Mouse (Mus musculus) adrenal gland, postnatal 36 days (tissue): ENCODE data around the gene Map3k14. TPM values are rescaled to one million over a fixed set of nuclear protein-coding genes. Genes with fewer than 3 reads are reported as not detected.

Experiments
- DNase-seq, 2 experiments: peaks; one replicate each; pipeline ENCODE4 v3.0.0; 2021; ENCODE audit warnings: mixed read lengths in 1 of 2
- total RNA-seq, 2 experiments: library from RNA; stranded (reverse); gene quantifications; 2 replicates each; pipeline ENCODE4 v1.2.3; 2021

Gene Map3k14
- total RNA-seq, 2 experiments from 2014 or later = 4.7 to 7.7 TPM

DNA sequence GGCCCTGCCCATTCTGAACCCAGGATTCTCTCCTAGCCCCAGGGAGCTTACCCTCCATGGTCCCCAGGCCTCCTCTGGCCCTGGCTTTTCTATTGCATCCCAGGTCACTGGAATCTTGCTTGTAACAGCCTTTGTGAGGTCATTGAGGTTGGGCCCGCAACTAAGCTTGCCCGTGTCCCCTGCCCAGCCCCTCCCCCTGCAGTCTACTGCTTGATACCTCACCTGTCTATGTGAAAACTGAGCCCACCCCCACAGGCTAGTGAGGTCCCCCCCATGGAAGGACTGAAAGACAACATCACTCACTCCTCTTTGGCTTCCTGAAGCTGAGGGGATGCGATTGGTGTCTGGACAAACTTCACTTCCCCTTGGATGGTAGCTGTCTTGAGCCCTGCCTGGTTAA is 58.8 kb downstream of the Map3k14 start, which contains the start of gene 1700023F06Rik:
Gene 1700023F06Rik, minus strand, starts transcription at position 101 of the 400 bp plus-strand sequence.
- DNase-seq = no peak

DNA sequence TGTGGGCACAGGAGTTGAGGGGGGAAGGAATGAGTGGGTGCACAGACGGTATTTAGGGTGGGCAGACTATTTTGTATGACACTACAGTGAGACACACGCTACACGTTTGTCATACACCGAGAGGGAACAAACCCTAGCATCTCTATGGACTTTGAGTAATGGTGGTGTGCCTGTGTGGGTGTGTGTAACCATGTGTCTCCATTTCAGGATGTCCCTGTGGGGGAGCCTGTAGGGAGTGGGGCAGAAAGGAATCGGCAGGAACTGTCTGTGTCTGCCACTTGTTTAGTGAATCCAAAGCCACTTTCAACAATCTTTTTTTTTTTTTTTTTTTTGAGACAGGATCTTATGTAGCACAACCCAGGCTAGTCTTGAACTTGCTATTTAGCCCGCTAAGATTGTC is 61.1 kb downstream of the Map3k14 start:
- DNase-seq = no peak

DNA sequence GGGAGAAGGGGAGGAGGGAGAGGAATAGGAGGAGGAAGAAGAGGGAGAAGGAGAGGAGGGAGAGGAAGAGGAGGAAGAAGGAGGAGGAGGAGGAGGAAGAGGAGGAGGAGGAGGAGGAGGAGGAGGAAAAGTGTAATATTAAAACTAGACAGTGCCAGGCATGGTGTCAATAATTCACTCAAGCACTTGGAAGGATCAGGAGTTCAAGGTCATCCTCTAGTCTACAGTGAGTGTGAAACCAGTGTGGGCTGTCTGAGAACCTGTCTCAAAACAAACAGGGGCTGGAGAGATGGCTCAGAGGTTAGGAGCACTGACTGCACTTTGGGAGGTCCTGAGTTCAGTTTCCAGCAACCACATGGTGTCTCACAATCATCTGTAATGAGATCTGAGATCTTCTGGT is 64.9 kb downstream of the Map3k14 start:
- no peak for DNase-seq

DNA sequence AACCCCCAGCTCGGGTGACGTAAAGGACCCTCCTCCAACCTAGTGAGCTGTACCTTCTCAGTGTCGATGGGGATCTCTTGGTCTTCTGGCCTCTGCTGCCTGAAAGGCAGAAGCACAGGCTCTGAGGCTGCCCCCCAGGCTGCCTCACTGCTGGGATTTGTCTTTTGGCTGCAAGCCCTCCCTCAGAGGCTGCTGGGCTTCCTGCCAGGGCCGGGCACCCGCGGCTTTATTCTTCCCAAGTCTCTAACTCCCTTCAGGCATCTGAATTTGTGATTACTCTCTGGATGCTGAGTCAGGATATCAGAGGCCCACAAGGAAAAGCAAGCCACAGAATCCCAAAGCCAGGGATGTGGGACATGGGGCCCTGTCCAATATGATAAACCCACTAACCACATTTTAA is 65.6 kb downstream of the Map3k14 start:
- DNase-seq = peak; percentile 61 to 71

DNA sequence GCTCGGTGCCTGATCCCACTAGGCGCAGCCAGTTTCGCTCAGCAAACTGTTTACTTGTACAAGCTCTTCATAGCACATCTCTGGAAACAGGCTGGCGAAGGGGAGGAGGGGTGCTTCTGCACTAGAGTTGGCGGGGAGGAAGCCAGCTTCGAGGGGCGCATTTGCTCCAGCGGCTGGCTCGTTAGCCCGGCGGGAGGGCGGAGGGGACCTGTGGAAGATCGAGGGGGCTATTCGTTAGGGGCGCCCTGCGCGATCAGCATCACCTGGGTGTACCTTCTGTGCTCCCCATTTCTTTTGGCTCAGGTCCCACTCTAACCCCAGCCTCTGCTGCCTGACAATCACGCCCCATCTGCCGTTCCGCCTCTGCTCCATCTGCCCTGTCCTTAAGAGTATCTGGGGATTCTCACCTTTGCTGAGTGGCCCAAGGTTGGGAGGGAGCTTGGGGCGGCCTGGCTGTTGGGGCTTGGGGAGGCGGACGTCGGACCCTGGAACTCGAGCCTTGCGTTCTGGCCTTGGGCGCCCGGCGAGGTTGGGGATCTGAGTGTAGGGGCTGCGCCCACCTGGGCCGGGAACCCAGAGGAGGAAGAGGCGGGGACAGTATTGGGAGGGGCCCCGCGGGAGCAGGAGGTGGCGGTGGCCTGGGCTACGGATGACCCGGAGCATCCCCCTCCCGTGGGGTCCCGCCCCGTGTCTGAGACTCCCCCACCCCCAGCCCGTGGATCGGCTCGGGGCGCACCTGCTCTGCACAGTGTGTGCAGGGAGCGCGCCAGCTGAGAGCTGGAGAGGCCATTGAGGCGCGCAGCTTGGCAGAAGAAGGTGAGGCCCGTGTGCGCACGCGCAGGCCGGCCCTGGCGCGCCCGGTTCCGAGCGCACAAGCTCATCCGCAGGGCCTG is 68.1 kb downstream of the Map3k14 start:
- peak; percentile 72 to 79 for DNase-seq

DNA sequence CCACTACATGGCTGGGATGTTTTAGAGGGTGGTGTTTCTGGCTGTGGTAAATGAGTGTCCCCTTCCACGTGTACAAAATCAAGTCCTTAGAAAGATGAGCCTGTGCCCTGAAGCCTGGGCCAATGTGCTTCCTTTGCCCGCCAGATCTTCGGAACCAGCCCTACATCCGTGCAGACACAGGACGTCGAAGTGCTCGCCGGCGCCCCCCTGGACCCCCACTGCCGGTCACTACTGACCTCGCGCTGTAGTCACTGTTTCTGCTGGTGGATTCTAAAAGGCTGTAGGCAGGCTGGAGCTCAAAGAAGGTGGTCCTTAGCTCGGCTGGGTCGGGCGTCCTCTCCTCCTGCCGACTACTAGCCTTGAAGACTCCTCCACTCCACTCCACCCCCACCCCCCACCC is 68.9 kb downstream of the Map3k14 start:
- no peak for DNase-seq

DNA sequence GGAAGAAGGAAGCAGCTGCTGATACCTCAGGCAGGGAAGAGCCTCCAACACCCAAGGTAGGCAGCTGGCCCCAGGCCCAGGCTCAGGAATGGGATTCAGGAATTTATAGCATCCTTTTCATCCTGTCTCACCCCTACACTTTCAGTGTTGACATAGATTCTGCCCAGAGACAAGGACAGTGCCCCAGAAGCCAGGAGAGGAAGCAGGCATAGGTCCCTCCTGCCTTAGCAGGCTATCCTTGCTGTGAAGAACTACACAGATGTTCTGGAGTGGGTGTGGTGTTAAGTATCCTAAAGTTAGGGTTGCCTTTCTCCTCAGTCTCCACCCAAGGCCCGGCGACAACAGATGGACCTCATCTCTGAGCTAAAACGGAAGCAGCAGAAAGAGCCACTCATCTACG is 69.9 kb downstream of the Map3k14 start:
- no peak for DNase-seq

DNA sequence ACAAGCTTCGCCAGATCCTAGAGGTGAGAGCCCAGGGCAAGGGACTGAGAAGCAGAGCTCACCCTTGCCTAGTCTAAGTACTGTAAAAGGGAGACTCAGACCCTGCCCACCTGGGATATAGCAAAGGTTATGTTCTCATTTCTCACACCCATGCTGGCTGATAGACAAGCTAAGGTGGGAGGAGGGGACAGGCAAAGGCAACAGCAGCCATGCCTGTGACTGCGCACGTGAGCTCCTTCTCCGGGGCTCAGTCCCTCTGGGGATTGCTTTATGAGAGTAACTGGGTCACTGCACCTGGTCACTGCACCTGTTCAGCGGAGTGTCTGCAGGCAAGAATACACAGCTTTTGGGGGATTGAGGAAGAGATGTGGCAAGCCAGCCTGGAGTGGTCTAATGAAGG is 71.6 kb downstream of the Map3k14 start:
- DNase-seq = no peak

DNA sequence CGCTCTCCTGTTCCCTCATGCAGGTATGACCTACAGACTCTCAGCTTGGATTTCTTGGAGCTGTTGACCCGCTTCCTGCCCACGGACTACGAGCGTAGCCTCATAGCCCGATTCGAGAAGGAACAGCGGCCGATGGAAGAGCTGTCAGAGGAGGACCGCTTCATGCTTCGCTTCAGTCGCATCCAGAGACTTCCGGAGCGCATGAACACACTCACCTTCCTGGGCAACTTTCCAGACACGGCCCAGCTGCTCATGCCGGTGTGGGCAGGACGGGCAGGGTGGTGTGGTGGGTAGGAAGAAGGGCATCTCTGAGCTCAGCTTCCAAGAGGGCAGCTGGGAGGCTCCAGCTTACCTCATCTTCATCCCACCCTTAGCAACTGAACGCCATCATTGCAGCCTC is 72.0 kb downstream of the Map3k14 start:
- no peak for DNase-seq

DNA sequence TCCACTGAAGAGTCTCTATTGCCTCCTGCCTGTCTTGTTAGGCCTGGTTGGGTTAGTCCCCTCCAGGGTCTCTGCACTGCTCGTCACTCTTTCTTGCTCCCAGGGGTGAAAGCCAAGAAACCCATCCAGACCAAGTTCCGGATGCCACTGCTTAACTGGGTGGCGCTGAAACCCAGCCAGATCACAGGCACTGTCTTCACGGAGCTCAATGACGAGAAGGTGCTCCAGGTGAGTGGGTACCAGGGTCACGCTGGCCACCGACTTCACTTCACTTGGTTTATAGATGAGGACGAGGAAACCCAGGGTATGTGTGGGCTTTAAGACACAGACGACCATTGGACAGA is 73.5 kb downstream of the Map3k14 start:
- DNase-seq = no peak

DNA sequence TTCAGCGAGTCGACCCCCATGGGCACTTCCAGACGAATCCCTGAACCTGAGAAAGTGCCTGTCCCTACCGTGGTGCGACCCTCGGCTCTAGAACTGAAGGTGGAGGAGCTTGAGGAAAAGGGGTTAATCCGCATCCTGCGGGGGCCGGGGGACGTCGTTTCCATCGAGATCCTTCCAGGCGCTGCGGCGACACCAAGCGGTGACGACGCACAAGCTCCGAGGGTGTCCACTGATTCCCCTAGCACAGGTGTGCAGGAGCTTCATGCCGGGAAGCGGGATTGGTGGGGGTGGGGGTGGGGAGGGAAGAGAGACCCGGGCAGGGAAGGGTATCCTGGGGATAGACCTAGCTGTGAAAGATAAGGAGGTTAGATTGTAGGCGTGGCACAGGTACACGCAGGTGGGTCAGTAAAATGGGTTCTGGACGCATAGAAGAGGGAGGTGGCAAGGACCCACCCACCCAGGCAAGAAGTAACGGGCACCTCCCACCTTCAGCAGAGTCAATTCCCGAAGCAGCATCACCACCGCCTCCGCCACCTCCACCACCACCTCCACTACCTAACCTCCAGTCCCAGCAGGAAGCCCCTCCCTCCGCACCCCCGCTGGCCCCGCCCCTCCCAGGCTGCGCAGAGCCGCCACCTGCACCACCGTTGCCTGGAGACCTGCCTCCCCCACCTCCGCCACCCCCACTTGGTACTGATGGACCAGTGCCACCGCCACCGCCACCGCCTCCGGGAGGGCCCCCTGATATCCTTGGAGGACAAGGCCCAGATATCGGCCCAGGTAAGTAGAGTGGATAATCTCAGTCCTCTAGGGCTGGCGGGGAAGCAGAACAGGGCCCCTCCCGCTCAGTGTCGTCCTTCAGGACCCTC is 74.1 kb downstream of the Map3k14 start:
- peak; percentile 22 to 49 for DNase-seq

DNA sequence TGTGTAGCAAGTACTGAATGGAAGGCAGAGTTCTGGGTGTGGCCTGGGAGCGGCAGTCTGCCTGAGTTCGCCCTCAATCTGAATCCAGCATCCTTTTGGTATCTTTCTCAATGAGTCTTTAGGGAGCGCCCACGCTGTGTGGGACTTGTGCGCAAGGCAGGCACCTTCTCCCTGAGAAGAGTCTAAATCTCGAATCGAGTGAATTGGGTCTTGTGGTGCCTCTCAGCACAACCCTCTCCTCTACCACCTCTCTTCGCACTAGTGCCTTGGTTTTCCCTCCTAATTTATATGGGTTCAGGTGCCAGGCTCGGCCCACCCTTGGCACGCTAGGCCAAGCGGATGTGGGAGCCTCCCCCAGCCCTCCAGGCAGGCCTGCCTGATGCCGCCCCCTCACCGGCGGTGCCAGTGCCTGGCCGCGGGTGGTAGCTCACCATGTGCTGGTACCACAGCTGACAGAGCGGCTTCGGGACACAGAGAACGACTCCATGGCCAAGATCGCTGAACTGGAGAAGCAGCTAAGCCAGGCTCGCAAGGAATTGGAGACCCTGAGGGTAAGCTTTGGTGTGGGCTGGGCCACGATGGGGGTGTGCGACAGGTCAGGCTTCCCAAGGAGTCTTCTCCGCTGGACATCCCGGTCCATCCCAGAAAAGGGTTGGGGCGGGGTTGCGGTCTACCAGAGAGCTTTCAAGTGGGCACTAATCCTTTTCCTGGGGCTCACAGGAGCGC is 74.9 kb downstream of the Map3k14 start:
- no peak for DNase-seq

DNA sequence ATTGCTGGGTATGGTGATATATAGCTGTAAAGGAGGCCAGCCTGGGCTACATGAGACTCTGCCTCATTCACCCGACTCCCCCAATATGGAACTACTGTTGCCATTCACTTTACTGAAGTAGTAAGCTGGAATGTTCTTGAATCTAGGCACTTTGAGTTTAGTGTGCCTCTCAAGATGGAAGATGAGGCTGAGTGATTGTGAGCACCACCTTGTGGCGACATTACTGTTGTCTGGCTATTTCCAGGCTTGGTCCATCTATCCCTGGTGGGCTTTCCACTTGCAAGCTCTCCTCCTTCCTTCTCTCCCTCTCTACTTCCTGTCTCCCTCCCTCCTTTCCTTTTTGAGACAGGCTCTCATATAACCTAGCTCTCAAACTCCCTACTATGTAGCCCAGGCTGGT is 82.4 kb downstream of the Map3k14 start:
- peak; percentile 61 to 67 for DNase-seq

DNA sequence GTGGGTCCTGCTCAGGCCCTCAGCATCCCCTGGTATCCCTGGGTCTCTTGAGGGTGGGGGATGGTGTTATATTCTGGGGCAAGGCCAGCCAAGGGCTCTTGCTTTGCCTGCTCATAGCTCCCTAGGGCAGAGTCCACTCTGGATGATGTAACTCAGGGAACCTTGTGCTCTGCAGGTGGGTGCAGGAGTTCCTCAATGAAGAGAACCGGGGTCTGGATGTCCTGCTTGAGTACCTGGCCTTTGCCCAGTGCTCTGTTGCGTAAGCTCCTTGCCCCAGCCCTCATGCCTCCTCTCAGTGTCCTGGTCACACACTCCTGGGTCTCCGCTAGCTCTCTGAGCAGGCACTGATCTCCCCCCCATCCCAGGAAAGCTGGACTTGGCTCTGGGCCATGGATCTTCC is 85.4 kb downstream of the Map3k14 start:
- DNase-seq = no peak

DNA sequence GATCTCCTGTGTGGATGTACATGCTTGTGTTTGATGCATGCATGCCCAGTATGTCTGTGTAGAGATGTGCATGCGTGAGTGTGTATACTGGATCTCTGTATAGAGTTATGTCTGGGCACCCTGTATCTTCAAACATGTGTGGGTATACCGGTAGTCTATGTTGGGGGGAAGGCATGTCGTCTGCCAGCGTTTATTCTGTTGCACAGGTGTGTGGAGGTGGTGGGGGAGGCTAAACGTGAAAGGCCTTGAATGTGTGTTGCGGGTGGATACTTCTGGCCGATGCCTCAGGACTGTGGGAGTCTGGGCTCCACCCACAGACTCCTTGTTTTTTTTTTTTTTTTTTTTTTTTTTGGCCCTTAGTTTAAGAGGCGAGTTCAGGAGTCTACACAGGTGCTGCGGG is 85.9 kb downstream of the Map3k14 start:
- DNase-seq = no peak

DNA sequence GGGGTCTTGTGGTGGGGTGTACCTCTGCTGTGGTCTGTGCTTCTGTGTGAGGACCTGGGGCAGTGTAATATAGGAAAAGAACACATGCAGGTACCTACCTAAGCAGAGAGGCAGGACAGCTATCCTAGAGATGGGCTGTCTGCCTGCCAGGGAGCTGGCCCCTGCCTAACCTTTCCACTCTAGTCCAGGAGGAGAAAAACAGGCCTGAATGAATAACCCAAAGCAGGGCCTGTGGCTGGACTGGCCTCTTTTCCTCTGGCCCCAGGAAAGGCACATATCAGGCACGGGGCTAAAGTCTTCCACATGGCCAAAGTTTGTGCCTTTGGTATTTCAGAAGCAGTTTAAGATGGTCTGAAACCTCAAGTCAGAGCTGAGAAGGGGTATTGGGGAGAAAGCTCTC is 86.8 kb downstream of the Map3k14 start:
- no peak for DNase-seq

DNA sequence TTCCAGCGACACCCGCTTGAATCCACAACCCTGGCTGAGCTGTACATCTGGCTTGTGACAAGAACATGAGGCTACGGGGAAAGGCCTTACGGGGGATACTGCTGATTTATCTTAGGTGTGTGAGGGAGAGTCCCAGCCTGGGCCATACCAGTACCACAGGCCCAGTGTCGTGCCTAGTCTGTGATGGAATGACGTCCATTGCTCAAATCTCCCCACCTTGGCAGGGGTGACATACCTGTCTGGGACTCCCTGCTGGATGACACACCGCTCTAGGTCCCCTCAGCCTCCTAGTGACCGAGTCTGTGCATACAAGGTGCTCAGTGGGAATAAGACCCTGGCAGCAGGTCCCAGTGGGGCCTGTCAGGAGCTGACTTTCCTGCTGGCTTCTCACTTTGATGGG is 88.5 kb downstream of the Map3k14 start:
- DNase-seq = no peak

DNA sequence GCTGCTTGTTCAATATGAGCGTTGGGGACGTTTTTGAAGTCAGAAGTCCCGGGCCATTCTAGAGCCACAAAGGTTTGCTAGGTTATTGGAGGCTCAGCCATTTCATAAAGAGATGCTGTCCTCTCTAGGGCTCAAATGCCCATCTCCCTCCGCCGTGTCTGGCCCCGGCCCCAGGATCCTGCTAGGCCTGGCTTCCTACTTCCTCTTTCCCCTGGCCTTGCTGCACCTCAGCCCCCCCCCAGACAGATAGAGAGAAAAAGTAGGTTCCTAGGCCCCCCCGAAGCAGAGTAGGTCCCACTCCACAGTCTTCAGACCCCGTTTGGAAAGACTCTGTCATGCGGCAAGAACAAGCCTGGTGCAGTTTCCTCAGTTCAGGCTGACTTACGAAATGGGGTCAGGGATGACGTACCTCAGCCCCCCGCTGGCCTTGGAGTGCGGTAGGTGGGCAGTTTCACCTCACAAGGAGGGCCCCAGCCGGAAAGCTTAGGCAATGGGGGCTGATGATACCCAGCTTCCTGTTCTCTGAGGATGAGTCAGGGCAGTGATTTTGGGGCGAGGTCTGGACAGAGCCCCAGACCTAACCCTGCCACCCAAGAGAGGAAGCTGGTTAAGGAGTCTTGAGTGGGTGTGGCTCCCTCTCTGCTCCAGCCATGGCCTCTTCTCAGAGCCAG is 89.3 kb downstream of the Map3k14 start:
- DNase-seq = no peak

DNA sequence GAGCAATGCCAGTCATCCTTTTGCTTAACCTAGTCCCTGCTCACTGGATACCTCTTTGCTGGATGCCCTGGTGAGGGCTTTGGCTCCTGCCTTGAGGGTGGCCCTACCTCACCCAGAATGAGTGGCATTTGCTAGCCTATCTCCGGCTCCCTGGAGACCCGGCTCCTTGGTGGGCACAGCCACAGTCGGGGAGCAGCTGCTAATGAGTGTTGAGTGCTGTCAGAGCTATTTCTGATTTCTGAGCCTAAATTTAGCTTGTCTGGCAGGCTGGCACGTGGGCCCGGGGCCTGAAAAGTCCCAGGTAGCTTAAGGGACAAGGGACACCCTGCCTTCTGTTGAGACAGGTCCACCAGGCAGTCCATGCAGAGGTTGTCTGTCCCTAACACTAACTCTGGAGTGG is 90.1 kb downstream of the Map3k14 start:
- no peak for DNase-seq

DNA sequence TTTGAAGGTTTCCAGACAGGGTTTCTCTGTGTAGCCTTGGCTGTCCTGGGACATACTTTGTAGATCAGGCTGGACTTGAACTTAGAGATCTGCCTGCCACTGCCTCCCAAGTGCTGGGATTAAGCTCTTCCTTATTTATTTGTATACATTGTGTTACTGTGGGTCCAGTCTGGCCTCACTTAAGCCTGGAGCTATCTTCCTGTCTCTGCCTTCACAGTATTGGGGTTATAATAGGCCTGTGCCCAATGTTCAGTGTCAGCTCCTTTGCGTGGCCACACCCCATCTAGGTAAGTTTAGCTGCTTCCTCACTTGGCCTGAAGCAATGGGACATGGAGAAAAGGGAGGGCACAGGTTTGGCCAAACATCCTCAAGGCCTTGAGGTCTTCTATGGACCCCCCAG is 90.8 kb downstream of the Map3k14 start:
- DNase-seq = no peak

DNA sequence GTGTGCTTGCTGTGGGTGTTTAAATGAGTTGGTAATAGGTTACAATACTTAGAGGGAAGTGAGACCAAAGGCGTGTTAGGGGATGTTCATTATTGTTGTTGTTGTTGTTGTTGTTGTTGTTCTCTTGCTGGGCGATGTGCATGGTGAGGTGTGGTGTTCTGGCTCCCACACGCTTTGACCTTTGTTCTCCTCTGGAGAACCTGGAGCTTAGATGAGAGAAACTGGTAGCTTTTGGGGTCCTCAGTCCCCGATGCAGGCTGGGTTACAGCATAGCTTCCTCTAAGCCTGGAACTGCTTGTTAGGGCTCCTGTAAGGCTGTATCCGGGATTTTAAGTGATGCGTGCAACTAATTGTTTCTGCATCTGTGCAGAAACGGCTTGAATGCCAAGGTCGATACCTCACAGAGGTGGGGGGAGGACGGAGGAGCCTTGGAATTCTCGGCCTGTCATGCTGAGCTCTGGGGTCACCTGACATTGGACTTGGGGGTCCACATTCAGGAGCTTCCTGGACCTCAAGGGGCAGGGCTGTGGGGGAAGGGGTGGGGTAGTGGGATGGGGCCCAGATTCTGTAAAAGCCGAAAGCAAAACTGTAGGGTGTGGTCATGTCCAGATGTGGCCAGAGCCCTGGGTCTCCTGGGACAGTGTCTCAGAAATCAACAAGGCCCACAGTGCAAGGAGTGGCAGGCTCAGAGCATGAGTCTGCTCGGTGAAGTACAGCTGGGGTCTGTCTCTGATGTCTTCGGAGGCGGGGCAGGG is 91.4 kb downstream of the Map3k14 start:
- DNase-seq = peak; percentile 45 to 64
